Mouse (Mus musculus): Measurements from ENCODE around the gene Fbxl17. TPM values are rescaled to one million over a fixed set of nuclear protein-coding genes. Genes with fewer than 3 reads are reported as not detected.

Gene Fbxl17
- polyA plus RNA-seq, 1 experiment from 2014 or later, result 9.8 TPM

- 37% methylated on average over 2 of the region's 2 CpGs for WGBS (ENCODE audit: missing documents)
- Histone ChIP-seq H3K36me3 (ENCODE audit: inconsistent target) (no peaks in the 10 kb centered on the region), H3K27ac (no peak overlapping the region), H3K4me3 (ENCODE audit: inconsistent target) (no peak overlapping the region), H3K79me2 (ENCODE audit: inconsistent target) (no peaks in the 10 kb centered on the region)
These were observed 218.8 kb downstream of the Fbxl17 start for GRCm38 (mm10) chr17:63280990-63281389.

GRCm38 (mm10) chr17:63279144-63279543 is 220.7 kb downstream of the Fbxl17 start:
- H3K36me3 ChIP-seq (ENCODE audit: inconsistent target), result no peaks in the 10 kb centered on the region
- no peaks in the 10 kb centered on the region for H3K79me2 ChIP-seq (ENCODE audit: inconsistent target)
- H3K27ac ChIP-seq, result no peak overlapping the region
- no peak overlapping the region for H3K4me3 ChIP-seq (ENCODE audit: inconsistent target)
- WGBS (ENCODE audit: missing documents), result 21% methylated on average over 4 of the region's 4 CpGs

GRCm38 (mm10) chr17:63273353-63273752 is 226.5 kb downstream of the Fbxl17 start:
- Histone ChIP-seq H3K36me3 (ENCODE audit: inconsistent target) (no peaks in the 10 kb centered on the region), H3K4me3 (ENCODE audit: inconsistent target) (no peak overlapping the region), H3K27ac (no peak overlapping the region), H3K79me2 (ENCODE audit: inconsistent target) (no peaks in the 10 kb centered on the region)
- 91% methylated on average over 2 of the region's 2 CpGs for WGBS (ENCODE audit: missing documents)

GRCm38 (mm10) chr17:63272914-63273313 is 226.9 kb downstream of the Fbxl17 start:
- Histone ChIP-seq H3K27ac (no peak overlapping the region), H3K4me3 (ENCODE audit: inconsistent target) (no peak overlapping the region), H3K36me3 (ENCODE audit: inconsistent target) (no peaks in the 10 kb centered on the region), H3K79me2 (ENCODE audit: inconsistent target) (no peaks in the 10 kb centered on the region)

- Histone ChIP-seq H3K4me3 (ENCODE audit: inconsistent target) (no peak overlapping the region), H3K27ac (no peak overlapping the region), H3K36me3 (ENCODE audit: inconsistent target) (no peaks in the 10 kb centered on the region), H3K79me2 (ENCODE audit: inconsistent target) (no peaks in the 10 kb centered on the region)
- WGBS (ENCODE audit: missing documents), result 91% methylated on average over 6 of the region's 6 CpGs
These were observed 228.8 kb downstream of the Fbxl17 start for GRCm38 (mm10) chr17:63271000-63271399.

- WGBS (ENCODE audit: missing documents), result 95% methylated on average over 5 of the region's 5 CpGs
- H3K27ac ChIP-seq, result no peak overlapping the region
- no peak overlapping the region for H3K4me3 ChIP-seq (ENCODE audit: inconsistent target)
- H3K36me3 ChIP-seq (ENCODE audit: inconsistent target), result no peaks in the 10 kb centered on the region
- H3K79me2 ChIP-seq (ENCODE audit: inconsistent target), result no peaks in the 10 kb centered on the region
These were observed 229.3 kb downstream of the Fbxl17 start for GRCm38 (mm10) chr17:63270513-63270912.

GRCm38 (mm10) chr17:63262674-63263073 is 237.1 kb downstream of the Fbxl17 start:
- WGBS (ENCODE audit: missing documents), result 99% methylated on average over 5 of the region's 5 CpGs
- H3K36me3 ChIP-seq (ENCODE audit: inconsistent target), result no peaks in the 10 kb centered on the region
- no peak overlapping the region for H3K4me3 ChIP-seq (ENCODE audit: inconsistent target)
- H3K79me2 ChIP-seq (ENCODE audit: inconsistent target), result no peaks in the 10 kb centered on the region
- H3K27ac ChIP-seq, result no peak overlapping the region

GRCm38 (mm10) chr17:63261508-63262141 is 238.2 kb downstream of the Fbxl17 start:
- 94% methylated on average over 10 of the region's 10 CpGs for WGBS (ENCODE audit: missing documents)
- Histone ChIP-seq H3K27ac (no peak overlapping the region), H3K36me3 (ENCODE audit: inconsistent target) (no peaks in the 10 kb centered on the region), H3K79me2 (ENCODE audit: inconsistent target) (no peaks in the 10 kb centered on the region), H3K4me3 (ENCODE audit: inconsistent target) (no peak overlapping the region)

GRCm38 (mm10) chr17:63259091-63259490 is 240.7 kb downstream of the Fbxl17 start:
- Histone ChIP-seq H3K27ac (no peak overlapping the region), H3K79me2 (ENCODE audit: inconsistent target) (no peaks in the 10 kb centered on the region), H3K36me3 (ENCODE audit: inconsistent target) (no peaks in the 10 kb centered on the region), H3K4me3 (ENCODE audit: inconsistent target) (no peak overlapping the region)
- 93% methylated on average over 3 of the region's 3 CpGs for WGBS (ENCODE audit: missing documents)

GRCm38 (mm10) chr17:63246144-63246619 is 253.6 kb downstream of the Fbxl17 start:
- 98% methylated on average over 7 of the region's 7 CpGs for WGBS (ENCODE audit: missing documents)

GRCm38 (mm10) chr17:63245472-63245871 is 254.3 kb downstream of the Fbxl17 start:
- 98% methylated on average over 9 of the region's 9 CpGs for WGBS (ENCODE audit: missing documents)
- H3K36me3 ChIP-seq (ENCODE audit: inconsistent target), result no peaks in the 10 kb centered on the region
- no peaks in the 10 kb centered on the region for H3K79me2 ChIP-seq (ENCODE audit: inconsistent target)

More at GRCm38 (mm10) chr17:63246144-63246619, 253.6 kb downstream of the Fbxl17 start:
- H3K36me3 ChIP-seq (ENCODE audit: inconsistent target), result no peaks in the 10 kb centered on the region
- H3K4me3 ChIP-seq (ENCODE audit: inconsistent target), result no peak overlapping the region
- no peaks in the 10 kb centered on the region for H3K79me2 ChIP-seq (ENCODE audit: inconsistent target)
- H3K27ac ChIP-seq, result no peak overlapping the region

GRCm38 (mm10) chr17:63242761-63243160 is 257.1 kb downstream of the Fbxl17 start:
- WGBS (ENCODE audit: missing documents), result 91% methylated on average over 3 of the region's 3 CpGs
- H3K4me3 ChIP-seq (ENCODE audit: inconsistent target), result no peak overlapping the region
- no peak overlapping the region for H3K27ac ChIP-seq

More at GRCm38 (mm10) chr17:63245472-63245871, 254.3 kb downstream of the Fbxl17 start:
- Histone ChIP-seq H3K4me3 (ENCODE audit: inconsistent target) (no peak overlapping the region), H3K27ac (no peak overlapping the region)

GRCm38 (mm10) chr17:63240731-63241106 is 259.1 kb downstream of the Fbxl17 start:
- no peaks in the 10 kb centered on the region for H3K79me2 ChIP-seq (ENCODE audit: inconsistent target)

More at GRCm38 (mm10) chr17:63242761-63243160, 257.1 kb downstream of the Fbxl17 start:
- Histone ChIP-seq H3K36me3 (ENCODE audit: inconsistent target) (no peaks in the 10 kb centered on the region), H3K79me2 (ENCODE audit: inconsistent target) (no peaks in the 10 kb centered on the region)

GRCm38 (mm10) chr17:63240021-63240730 is 259.6 kb downstream of the Fbxl17 start:
- H3K79me2 ChIP-seq (ENCODE audit: inconsistent target), result no peaks in the 10 kb centered on the region
- H3K27ac ChIP-seq, result no peak overlapping the region
- 92% methylated on average over 9 of the region's 9 CpGs for WGBS (ENCODE audit: missing documents)
- no peaks in the 10 kb centered on the region for H3K36me3 ChIP-seq (ENCODE audit: inconsistent target)
- no peak overlapping the region for H3K4me3 ChIP-seq (ENCODE audit: inconsistent target)

More at GRCm38 (mm10) chr17:63240731-63241106, 259.1 kb downstream of the Fbxl17 start:
- H3K27ac ChIP-seq, result no peak overlapping the region
- WGBS (ENCODE audit: missing documents), result 98% methylated on average over 5 of the region's 5 CpGs
- no peak overlapping the region for H3K4me3 ChIP-seq (ENCODE audit: inconsistent target)
- no peaks in the 10 kb centered on the region for H3K36me3 ChIP-seq (ENCODE audit: inconsistent target)

- Histone ChIP-seq H3K27ac (no peak overlapping the region), H3K36me3 (ENCODE audit: inconsistent target) (no peaks in the 10 kb centered on the region), H3K79me2 (ENCODE audit: inconsistent target) (no peaks in the 10 kb centered on the region), H3K4me3 (ENCODE audit: inconsistent target) (no peak overlapping the region)
These were observed 263.0 kb downstream of the Fbxl17 start for GRCm38 (mm10) chr17:63236846-63237245.
